Mouse (Mus musculus) lung, postnatal 0 days (tissue): ENCODE measurements around the gene Dytn. TPM values are rescaled to one million over a fixed set of nuclear protein-coding genes. Genes with fewer than 3 reads are reported as not detected.
A peak's percentile ranks its signal among the peaks of the same experiment; 100 is the strongest.
"Not testable (repeated sequence)": the region's sequence is repeated elsewhere in the genome, so short reads cannot be mapped to it uniquely, and the experiment has no call there.

ENCODE experiments used
- ATAC-seq: fragments of 200-750 bp; cut with Nextera tagmentation; 2 replicates; pipeline ENCODE4 v1.8.0; 2017; ENCODE audit warnings: moderate library complexity
- DNase-seq: peaks from one replicate; pipeline ENCODE4 v3.0.0-alpha.2; 2016; ENCODE audit warnings: low spot score
- H3K27ac ChIP-seq: fragments of 300-500 bp; sonication (generic); 2 replicates; pipeline ENCODE4 v1.5.1; 2014; ENCODE audit warnings: antibody characterized with exemption, mild to moderate bottlenecking, low read length, mixed read lengths
- H3K27me3 ChIP-seq: fragments of 300-500 bp; sonication (generic); replicated peaks from 2 replicates; pipeline ENCODE4 v1.6.1; 2014; ENCODE audit warnings: low read length, mixed read lengths; ENCODE audit not compliant: insufficient read depth
- H3K36me3 ChIP-seq: fragments of 300-500 bp; sonication (generic); 2 replicates; pipeline ENCODE4 v1.6.1; 2014; ENCODE audit warnings: low read length, mixed read lengths; ENCODE audit not compliant: insufficient read depth
- H3K4me1 ChIP-seq: fragments of 300-500 bp; sonication (generic); 2 replicates; pipeline ENCODE4 v1.6.1; 2014; ENCODE audit warnings: antibody characterized with exemption, low read depth, low read length, mixed read lengths; ENCODE audit not compliant: insufficient read depth
- H3K4me2 ChIP-seq: fragments of 300-500 bp; sonication (generic); replicated peaks from 2 replicates; pipeline ENCODE4 v1.6.1; 2014; ENCODE audit warnings: low read depth, mild to moderate bottlenecking, low read length, moderate library complexity, mixed read lengths
- H3K4me3 ChIP-seq: fragments of 300-500 bp; sonication (generic); 2 replicates; pipeline ENCODE4 v1.5.1; 2014; ENCODE audit warnings: low read depth, low read length
- H3K9ac ChIP-seq: fragments of 300-500 bp; sonication (generic); replicated peaks from 2 replicates; pipeline ENCODE4 v1.6.1; 2014; ENCODE audit warnings: low read depth, mild to moderate bottlenecking
- H3K9me3 ChIP-seq: fragments of 300-500 bp; sonication (generic); 2 replicates; pipeline ENCODE4 v1.6.1; 2016; ENCODE audit warnings: low read length, mixed read lengths
- CTCF ChIP-seq: IDR thresholded peaks from 2 replicates; pipeline ENCODE4 v1.5.1; 2016; ENCODE audit warnings: antibody characterized with exemption, mild to moderate bottlenecking
- EP300 ChIP-seq: IDR thresholded peaks from 2 replicates; pipeline ENCODE4 v1.6.1; 2016; ENCODE audit warnings: antibody characterized with exemption, mild to moderate bottlenecking, control low read depth
- WGBS: fragments of 180-500 bp; shearing (Covaris S2); extraction: QIAGEN DNeasy Blood & Tissue Kit; methylation state at CpG from one replicate; pipeline ENCODE4 v1.1.7; 2014; 5-methylcytosine and 5-hydroxymethylcytosine counted together
- polyA plus RNA-seq: library from polyadenylated mRNA; unstranded; fragments of >200 nt; fragmentation: Nextera tagmentation; extraction: Ambion mirVana; gene quantifications from 2 replicates; pipeline ENCODE4 v1.2.1, GENCODE M21; 2015

Gene Dytn
- polyA plus RNA-seq, 1 experiment from 2014 or later: not detected

DNA sequence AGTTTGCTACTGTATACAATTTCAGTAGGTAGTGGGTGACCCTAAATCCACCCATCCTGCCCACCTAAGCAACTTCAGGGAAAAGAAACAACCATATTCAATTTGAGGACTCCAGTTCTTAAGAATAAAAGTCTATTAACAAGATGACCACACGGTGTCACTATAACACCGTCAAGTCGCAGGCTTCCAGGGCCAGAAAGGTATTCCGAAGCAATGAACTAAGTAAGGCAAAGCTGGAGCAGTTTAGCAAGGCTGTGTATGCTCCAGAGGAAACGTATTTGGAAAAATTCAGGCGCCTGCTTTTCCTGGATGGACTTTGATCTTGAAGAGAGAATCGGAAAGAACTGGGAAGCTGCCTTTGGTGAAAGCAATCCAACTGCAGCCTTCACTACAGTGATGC is 27.1 kb downstream of the Dytn start:
- no peak overlapping the region for H3K4me2 ChIP-seq
- H3K9me3 ChIP-seq: no peaks in the 10 kb centered on the region
- no peaks in the 10 kb centered on the region for H3K27me3 ChIP-seq
- no peak overlapping the region for H3K4me3 ChIP-seq
- H3K36me3 ChIP-seq: no peaks in the 10 kb centered on the region
- ATAC-seq (no peak), DNase-seq (peak; percentile 76)
- H3K9ac ChIP-seq: no peak overlapping the region
- no peak for TF ChIP-seq EP300
- TF ChIP-seq CTCF: peak; percentile 84
- 4% methylated on average over 7 of the region's 7 CpGs for WGBS
- H3K4me1 ChIP-seq: no peaks in the 10 kb centered on the region
- H3K27ac ChIP-seq: no peak overlapping the region

DNA sequence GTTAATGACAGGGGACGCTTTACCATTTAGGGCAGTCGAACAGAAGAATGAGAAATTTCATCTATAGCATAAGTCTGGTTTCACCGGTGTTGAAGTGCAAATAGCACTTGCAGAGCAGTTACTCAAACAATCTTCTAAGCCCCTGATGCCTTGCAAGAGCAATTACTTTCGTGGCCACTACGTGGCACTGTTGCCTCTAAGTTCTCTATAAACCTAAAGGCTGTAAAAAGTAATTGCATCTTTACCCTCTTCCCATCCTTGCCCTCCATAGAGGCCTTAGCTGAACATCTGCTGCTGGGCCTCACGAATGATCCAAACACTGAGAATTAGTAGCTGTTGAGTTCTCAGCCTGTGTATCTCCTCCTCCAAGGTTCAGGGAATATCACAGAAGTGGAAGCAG is 28.7 kb downstream of the Dytn start:
- H3K9ac ChIP-seq: no peak overlapping the region
- H3K4me2 ChIP-seq: no peak overlapping the region
- H3K27me3 ChIP-seq: no peaks in the 10 kb centered on the region
- H3K36me3 ChIP-seq: no peaks in the 10 kb centered on the region
- DNase-seq (peak; percentile 69), ATAC-seq (no peak)
- whole genome bisulfite sequencing: 9% methylated on average over 6 of the region's 6 CpGs
- H3K27ac ChIP-seq: no peak overlapping the region
- no peaks in the 10 kb centered on the region for H3K4me1 ChIP-seq
- H3K9me3 ChIP-seq: no peaks in the 10 kb centered on the region
- H3K4me3 ChIP-seq: no peak overlapping the region
- TF ChIP-seq EP300 (no peak), CTCF (peak; percentile 79)

GRCm38 (mm10) chr1:63639921-63640320 is 46.8 kb downstream of the Dytn start:
- 64% methylated on average over 6 of the region's 6 CpGs for WGBS

DNA sequence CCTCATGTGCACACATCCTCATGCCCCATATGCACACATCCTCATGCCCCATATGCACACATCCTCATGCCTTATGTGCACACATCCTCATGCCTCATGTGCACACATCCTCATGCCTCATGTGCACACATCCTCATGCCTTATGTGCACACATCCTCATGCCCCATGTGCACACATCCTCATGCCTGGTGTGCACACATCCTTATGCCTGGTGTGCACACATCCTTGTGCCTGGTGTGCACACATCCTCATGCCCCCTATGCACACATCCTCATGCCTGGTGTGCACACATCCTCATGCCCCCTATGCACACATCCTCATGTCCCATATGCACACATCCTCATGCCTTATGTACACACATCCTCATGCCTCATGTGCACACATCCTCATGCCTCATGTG is 56.3 kb downstream of the Dytn start:
- H3K4me2 ChIP-seq, H3K27me3 ChIP-seq, H3K4me3 ChIP-seq, DNase-seq, H3K9ac ChIP-seq, H3K36me3 ChIP-seq, ATAC-seq, H3K4me1 ChIP-seq, H3K9me3 ChIP-seq, H3K27ac ChIP-seq: not testable (repeated sequence)

More at GRCm38 (mm10) chr1:63639921-63640320, 46.8 kb downstream of the Dytn start:
- DNase-seq (no peak), ATAC-seq (no peak)
- H3K27ac ChIP-seq: no peak overlapping the region
- H3K27me3 ChIP-seq: no peaks in the 10 kb centered on the region
- no peak for TF ChIP-seq CTCF
- no peak for TF ChIP-seq EP300
- no peaks in the 10 kb centered on the region for H3K36me3 ChIP-seq
- H3K9me3 ChIP-seq: no peaks in the 10 kb centered on the region
- no peak overlapping the region for H3K9ac ChIP-seq
- no peaks in the 10 kb centered on the region for H3K4me1 ChIP-seq
- H3K4me2 ChIP-seq: no peak overlapping the region
- H3K4me3 ChIP-seq: no peak overlapping the region

DNA sequence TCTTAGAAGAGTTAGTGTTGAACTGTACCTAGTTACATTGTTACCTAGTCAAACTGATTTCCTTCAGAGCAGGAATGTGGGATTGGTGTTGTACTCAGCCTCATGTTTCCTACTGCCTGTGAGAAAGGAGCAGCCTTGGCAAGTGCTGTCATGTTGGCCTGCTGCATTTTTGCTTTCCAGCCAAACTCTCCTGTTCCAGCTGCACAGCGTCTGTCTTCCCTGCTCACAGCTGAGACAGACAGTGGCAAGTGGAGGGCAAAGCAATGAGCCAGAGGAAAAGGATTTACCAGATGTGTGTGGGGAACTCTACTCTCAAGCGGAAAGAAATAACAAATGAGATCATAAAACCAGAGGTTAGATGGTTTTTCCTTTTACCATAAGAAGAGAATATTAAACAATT is 58.5 kb downstream of the Dytn start:
- Histone ChIP-seq H3K27me3 (no peaks in the 10 kb centered on the region), H3K36me3 (no peaks in the 10 kb centered on the region), H3K4me2 (no peak overlapping the region), H3K9me3 (no peaks in the 10 kb centered on the region), H3K4me3 (no peak overlapping the region), H3K4me1 (no peaks in the 10 kb centered on the region), H3K27ac (no peak overlapping the region), H3K9ac (no peak overlapping the region)
- TF ChIP-seq EP300: no peak
- no peak for TF ChIP-seq CTCF
- whole genome bisulfite sequencing: 49% methylated on average over 2 of the region's 2 CpGs
- ATAC-seq: no peak
- DNase-seq: no peak

DNA sequence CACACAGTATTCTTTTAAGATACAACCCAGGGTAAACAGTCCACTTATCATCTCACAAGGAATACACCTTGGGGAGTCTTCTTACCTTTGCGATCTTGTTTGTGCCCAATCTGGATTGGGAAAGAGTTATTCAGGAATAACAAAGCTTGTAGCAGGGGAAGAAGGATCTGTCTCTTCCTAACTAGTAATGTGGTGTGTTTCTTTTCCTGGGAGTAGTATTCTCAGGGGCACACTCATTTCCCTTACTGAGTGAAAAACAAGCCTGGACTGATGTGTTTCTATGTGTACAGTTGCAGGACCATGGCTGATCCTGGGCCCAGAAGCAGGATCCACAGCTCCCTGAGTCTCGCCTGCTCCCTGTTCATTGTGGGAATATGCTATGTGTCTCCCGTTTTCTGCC is 71.1 kb downstream of the Dytn start, which contains the start of gene Gm39653:
Gene Gm39653, plus strand, starts transcription at position 301 of the 400 bp plus-strand sequence.
- 82% methylated on average over 3 of the region's 3 CpGs for WGBS
- Histone ChIP-seq H3K4me3 (no peak within 1 kb of the TSS), H3K36me3 (no peaks in the 10 kb centered on the region), H3K4me1 (no peaks in the 10 kb centered on the region), H3K27ac (no peak within 1 kb of the TSS), H3K27me3 (no peaks in the 10 kb centered on the region), H3K9me3 (no peaks in the 10 kb centered on the region), H3K9ac (no peak within 1 kb of the TSS), H3K4me2 (no peak within 1 kb of the TSS)
- ATAC-seq: no peak
- TF ChIP-seq CTCF: no peak
- no peak for TF ChIP-seq EP300
- no peak for DNase-seq

- Histone ChIP-seq H3K9me3 (no peaks in the 10 kb centered on the region), H3K4me3 (no peak overlapping the region), H3K4me1 (no peaks in the 10 kb centered on the region), H3K27me3 (no peaks in the 10 kb centered on the region), H3K27ac (no peak overlapping the region), H3K9ac (no peak overlapping the region), H3K4me2 (no peak overlapping the region), H3K36me3 (no peaks in the 10 kb centered on the region)
- no peak for TF ChIP-seq EP300
- TF ChIP-seq CTCF: no peak
- WGBS: 3% methylated on average over 11 of the region's 11 CpGs
- peak; percentile 33 for DNase-seq
- ATAC-seq: no peak
Measured at GRCm38 (mm10) chr1:63614594-63614993, 72.1 kb downstream of the Dytn start.
